Mouse (Mus musculus): ENCODE results near the gene Lig1.

DNA sequence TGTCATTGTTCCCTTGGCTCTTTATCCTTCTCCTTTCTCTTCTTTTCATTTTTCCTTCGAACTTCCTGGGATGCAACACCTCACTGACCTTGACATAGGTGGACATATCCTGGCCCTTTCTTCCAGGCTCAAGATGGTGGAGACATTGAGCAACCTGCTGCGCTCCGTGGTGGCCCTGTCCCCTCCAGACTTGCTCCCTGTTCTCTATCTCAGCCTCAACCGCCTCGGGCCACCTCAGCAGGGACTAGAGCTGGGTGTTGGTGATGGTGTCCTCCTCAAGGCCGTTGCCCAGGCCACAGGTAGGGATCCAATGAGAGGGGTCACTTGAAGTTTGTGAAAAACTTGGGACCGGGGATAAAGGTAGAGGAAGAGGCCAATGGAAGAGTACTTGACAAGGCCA lies 18.2 kb downstream of the Lig1 start:
- TF ChIP-seq CTCF (IDR thresholded peaks at IDR 0.05; ENCODE audit: extremely low read depth, insufficient read depth, low read length) (no peak), POLR2A (IDR thresholded peaks at IDR 0.05; ENCODE audit: extremely low read depth, insufficient read depth, low read length) (no peak)

Measured in cortical plate, adult 2 months (tissue).